Mouse (Mus musculus) lung, postnatal 0 days (tissue): ENCODE data around the gene Negr1.

Source experiments
- CTCF ChIP-seq: IDR thresholded peaks from 2 replicates; pipeline ENCODE4 v1.5.1; 2016; ENCODE audit warnings: antibody characterized with exemption, mild to moderate bottlenecking
- EP300 ChIP-seq: IDR thresholded peaks from 2 replicates; pipeline ENCODE4 v1.6.1; 2016; ENCODE audit warnings: antibody characterized with exemption, mild to moderate bottlenecking, control low read depth

- TF ChIP-seq CTCF = no peak
- TF ChIP-seq EP300 = no peak
Observed at GRCm38 (mm10) chr3:156747456-156747855, 185.9 kb downstream of the Negr1 start.
